Mouse (Mus musculus) C2C12 (cell line): ENCODE results near the gene Slc25a39.
A peak's percentile ranks its signal among the peaks of the same experiment; 100 is the strongest.

Source experiments
- CEBPB ChIP-seq: IDR thresholded peaks from one replicate; pipeline ENCODE4 v1.6.1; 2011; ENCODE audit warnings: low read depth, mild to moderate bottlenecking, control low read depth, moderate library complexity
- CTCF ChIP-seq: IDR thresholded peaks from one replicate; pipeline ENCODE4 v1.5.1; 2011; ENCODE audit not compliant: control insufficient read depth, insufficient read depth, insufficient read length
- FOSL1 ChIP-seq: IDR thresholded peaks from one replicate; pipeline ENCODE4 v1.8.0; 2011; ENCODE audit warnings: mild to moderate bottlenecking, low read length; ENCODE audit not compliant: poor library complexity, insufficient read depth, severe bottlenecking
- MAX ChIP-seq: IDR thresholded peaks from one replicate; pipeline ENCODE4 v1.6.1; 2011; ENCODE audit warnings: mild to moderate bottlenecking, control low read depth
- MYOD1 ChIP-seq: IDR thresholded peaks from one replicate; pipeline ENCODE4 v1.6.1; 2011; ENCODE audit warnings: low read depth; ENCODE audit not compliant: control insufficient read depth, insufficient read length
- MYOG ChIP-seq: IDR thresholded peaks from one replicate; pipeline ENCODE4 v1.6.1; 2011; ENCODE audit not compliant: control insufficient read depth, insufficient read length; ENCODE audit errors: extremely low read depth
- USF1 ChIP-seq: IDR thresholded peaks from one replicate; pipeline ENCODE4 v1.6.1; 2011; ENCODE audit warnings: low read depth, mild to moderate bottlenecking, control low read depth, moderate library complexity

- peak; percentile 48 for TF ChIP-seq CTCF
- no peak for TF ChIP-seq USF1
- no peak for TF ChIP-seq MAX
- no peak for TF ChIP-seq FOSL1
- no peak for TF ChIP-seq MYOG
- no peak for TF ChIP-seq MYOD1
- no peak for TF ChIP-seq CEBPB
These were observed 23.4 kb upstream of the Slc25a39 start for GRCm38 (mm10) chr11:102431018-102431645.
